Mouse (Mus musculus): Measurements from ENCODE around the gene Kcnq2. TPM values are rescaled to one million over a fixed set of nuclear protein-coding genes. Genes with fewer than 3 reads are reported as not detected.

The Kcnq2 gene
- polyA plus RNA-seq, 1 experiment, result 171 TPM

DNA sequence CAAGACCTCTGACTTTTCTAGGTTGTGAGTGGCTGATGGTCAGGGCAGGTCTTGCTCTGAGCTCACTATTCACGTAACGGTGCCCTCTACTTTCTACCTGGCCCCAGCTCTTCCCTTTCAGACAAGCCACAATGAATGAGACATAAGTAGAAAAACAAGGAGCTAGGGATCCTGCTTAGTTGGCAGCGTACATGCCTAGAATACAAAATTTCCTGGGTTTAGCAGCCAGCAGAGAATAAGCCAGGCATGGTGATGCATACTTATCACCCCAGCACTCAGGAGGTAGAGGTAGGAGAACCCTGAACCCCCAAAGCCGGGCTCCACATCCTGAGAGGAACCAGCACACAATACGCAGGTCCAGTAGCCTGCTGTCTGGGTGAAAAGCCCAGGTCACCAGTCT, 18.7 kb downstream of the Kcnq2 start:
- Histone ChIP-seq H3K27ac (ENCODE audit: insufficient read depth, low read length) (no peak overlapping the region), H3K4me3 (ENCODE audit: insufficient read depth, low read length) (no peak overlapping the region), H3K4me1 (ENCODE audit: control insufficient read depth, insufficient read depth, low read length) (peaks cover 30% of the 10 kb centered on the region)
- no peak for TF ChIP-seq POLR2A (IDR thresholded peaks at IDR 0.05; ENCODE audit: extremely low read depth, insufficient read depth, low read length)
- TF ChIP-seq CTCF (IDR thresholded peaks at IDR 0.05; ENCODE audit: extremely low read depth, insufficient read depth, low read length), result no peak

DNA sequence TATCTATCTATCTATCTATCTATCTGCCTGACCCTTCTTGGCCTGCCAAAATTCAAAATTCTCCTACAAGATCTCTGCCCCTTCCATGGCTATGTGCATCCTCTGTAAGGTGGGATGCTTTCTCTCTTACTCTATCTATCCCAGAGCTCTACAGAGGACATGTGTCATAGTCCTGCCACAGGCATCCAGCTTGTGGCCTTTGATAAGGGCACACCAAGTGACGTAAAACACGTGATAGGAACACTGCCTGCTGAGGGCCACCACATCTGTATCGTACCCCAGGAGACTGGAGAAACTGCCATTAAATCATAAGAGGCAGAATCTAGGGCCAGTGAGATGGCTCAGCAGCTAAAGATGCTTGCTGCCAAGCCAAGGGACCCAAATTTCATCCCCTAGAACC, 19.7 kb downstream of the Kcnq2 start:
- Histone ChIP-seq H3K4me3 (ENCODE audit: insufficient read depth, low read length) (no peak overlapping the region), H3K27ac (ENCODE audit: insufficient read depth, low read length) (no peak overlapping the region), H3K4me1 (ENCODE audit: control insufficient read depth, insufficient read depth, low read length) (peaks cover 27% of the 10 kb centered on the region)
- no peak for TF ChIP-seq POLR2A (IDR thresholded peaks at IDR 0.05; ENCODE audit: extremely low read depth, insufficient read depth, low read length)

DNA sequence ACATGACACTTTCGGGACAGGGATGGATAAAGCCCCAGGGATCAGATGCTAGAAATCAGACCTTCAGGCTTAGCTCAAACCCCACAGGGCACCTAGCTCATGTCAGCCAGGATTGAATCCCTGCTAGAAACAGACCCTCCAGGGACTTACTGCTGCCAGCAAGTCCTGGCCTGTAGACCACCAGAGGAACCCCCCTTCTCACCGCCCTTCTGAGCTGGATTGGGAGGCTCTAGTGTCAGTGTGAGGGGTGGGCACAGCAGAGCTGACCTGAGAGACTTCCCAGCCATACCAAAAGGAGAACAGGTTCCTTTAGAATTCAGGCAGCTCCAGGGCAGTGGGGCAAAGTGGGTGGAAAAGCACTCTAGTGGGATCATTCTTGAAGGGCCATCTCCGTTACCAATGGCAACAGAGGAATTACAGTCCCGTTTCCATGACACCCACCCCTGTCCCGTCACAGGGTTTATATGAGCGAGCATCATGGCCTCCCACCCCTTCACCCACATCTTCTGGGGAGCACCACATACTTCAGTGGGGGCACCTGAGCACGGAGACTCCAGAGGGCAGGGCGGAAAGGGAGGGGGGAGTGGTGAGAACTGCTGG, 21.2 kb downstream of the Kcnq2 start:
- peaks cover 25% of the 10 kb centered on the region for H3K4me1 ChIP-seq (ENCODE audit: control insufficient read depth, insufficient read depth, low read length)
- no peak overlapping the region for H3K27ac ChIP-seq (ENCODE audit: insufficient read depth, low read length)
- no peak for TF ChIP-seq CTCF (IDR thresholded peaks at IDR 0.05; ENCODE audit: extremely low read depth, insufficient read depth, low read length)
- no peak for TF ChIP-seq POLR2A (IDR thresholded peaks at IDR 0.05; ENCODE audit: extremely low read depth, insufficient read depth, low read length)
- H3K4me3 ChIP-seq (ENCODE audit: insufficient read depth, low read length), result no peak overlapping the region

DNA sequence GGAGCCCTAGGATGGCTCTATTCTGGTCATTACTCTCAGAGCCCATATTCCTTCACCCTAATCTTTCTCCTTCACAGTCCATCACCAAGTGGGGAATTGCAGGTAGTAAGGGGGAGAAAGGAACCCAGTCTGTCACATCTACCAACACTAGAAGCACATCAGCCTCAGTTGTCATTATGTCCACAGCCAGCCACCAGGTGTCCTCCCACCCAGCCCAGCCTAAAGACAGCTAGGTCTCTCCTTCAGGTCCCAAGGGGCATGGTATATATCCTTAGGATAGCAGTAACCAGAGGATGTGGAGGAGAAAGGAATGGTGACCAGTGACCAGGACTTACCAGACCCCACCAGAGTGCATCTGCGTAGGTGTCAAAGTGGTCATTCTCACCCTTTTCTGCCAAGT, 23.4 kb downstream of the Kcnq2 start:
- Histone ChIP-seq H3K4me1 (ENCODE audit: control insufficient read depth, insufficient read depth, low read length) (peaks cover 20% of the 10 kb centered on the region), H3K4me3 (ENCODE audit: insufficient read depth, low read length) (no peak overlapping the region), H3K27ac (ENCODE audit: insufficient read depth, low read length) (no peak overlapping the region)
- TF ChIP-seq POLR2A (IDR thresholded peaks at IDR 0.05; ENCODE audit: extremely low read depth, insufficient read depth, low read length), result no peak
- no peak for TF ChIP-seq CTCF (IDR thresholded peaks at IDR 0.05; ENCODE audit: extremely low read depth, insufficient read depth, low read length)

DNA sequence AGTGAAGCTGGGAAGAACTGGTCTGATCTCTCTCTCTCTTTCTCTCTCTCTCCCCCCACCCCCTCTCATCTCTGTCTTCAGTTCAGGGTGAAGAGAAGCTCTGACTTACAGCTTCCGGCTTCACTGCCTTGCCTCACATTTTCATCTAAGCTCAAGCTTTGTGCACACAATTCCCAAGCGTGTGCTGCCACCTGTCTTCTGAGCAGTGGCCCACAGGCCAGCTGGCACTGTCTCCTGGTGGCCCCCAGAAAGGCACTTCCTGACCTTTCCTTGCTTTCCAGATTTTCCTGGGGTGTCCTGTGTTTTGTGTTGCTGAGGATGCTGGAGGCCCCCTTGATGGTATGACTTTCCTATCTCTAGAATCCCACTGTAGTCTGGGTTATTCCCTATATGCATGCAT, 31.0 kb downstream of the Kcnq2 start:
- TF ChIP-seq CTCF (IDR thresholded peaks at IDR 0.05; ENCODE audit: extremely low read depth, insufficient read depth, low read length) (peak; percentile 31; the same call in 1 of the 2 replicates), POLR2A (IDR thresholded peaks at IDR 0.05; ENCODE audit: extremely low read depth, insufficient read depth, low read length) (no peak)
- 0 out of 2 replicates have a peak, but pooled peaks cover 3% of the 10 kb centered on the region for H3K4me1 ChIP-seq (ENCODE audit: control insufficient read depth, insufficient read depth, low read length)
- no peak overlapping the region for H3K27ac ChIP-seq (ENCODE audit: insufficient read depth, low read length)
- no peak overlapping the region for H3K4me3 ChIP-seq (ENCODE audit: insufficient read depth, low read length)

DNA sequence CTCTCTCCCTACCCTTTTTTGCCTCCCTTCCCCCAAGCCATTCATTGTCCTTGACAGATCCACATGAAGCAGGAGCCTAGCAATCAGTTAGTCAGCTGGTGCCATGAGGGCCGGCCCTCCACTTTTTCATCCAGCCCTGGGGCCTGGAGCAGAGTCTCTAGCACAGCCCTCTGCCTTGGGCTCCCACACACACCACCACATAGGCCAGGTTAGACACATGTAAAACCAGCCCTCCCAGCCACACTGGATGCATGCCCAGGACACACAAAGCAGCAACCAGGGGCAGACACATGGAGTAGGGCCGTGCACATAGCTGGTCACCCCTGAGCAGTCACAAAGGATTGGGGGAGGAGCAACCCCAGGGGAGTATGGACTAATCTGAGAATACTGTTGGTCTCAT, 32.9 kb downstream of the Kcnq2 start:
- H3K4me1 ChIP-seq (ENCODE audit: control insufficient read depth, insufficient read depth, low read length), result 0 out of 2 replicates have a peak, but pooled peaks cover 3% of the 10 kb centered on the region
- H3K27ac ChIP-seq (ENCODE audit: insufficient read depth, low read length), result no peak overlapping the region
- no peak overlapping the region for H3K4me3 ChIP-seq (ENCODE audit: insufficient read depth, low read length)
- TF ChIP-seq POLR2A (IDR thresholded peaks at IDR 0.05; ENCODE audit: extremely low read depth, insufficient read depth, low read length), result no peak
- TF ChIP-seq CTCF (IDR thresholded peaks at IDR 0.05; ENCODE audit: extremely low read depth, insufficient read depth, low read length), result no peak

DNA sequence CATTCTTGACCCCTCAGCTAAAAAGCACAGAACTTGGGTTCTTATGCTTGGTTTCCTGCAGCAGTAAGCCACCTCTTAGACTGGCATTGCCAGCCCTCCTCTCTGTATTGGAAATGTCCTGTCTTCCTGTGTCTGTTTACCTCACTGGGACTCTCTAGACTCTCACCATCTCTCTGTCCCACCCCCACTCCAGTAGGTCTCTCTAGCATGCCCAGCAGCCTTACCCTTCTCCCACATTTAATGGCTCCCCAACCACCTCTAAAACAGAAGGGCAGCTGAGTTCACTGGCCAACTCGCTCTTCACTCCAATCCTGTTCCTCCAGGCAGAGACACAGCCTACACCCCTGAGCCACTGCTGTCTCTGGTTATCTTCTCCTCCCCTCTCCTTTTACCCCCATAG, 33.5 kb downstream of the Kcnq2 start:
- TF ChIP-seq POLR2A (IDR thresholded peaks at IDR 0.05; ENCODE audit: extremely low read depth, insufficient read depth, low read length) (no peak), CTCF (IDR thresholded peaks at IDR 0.05; ENCODE audit: extremely low read depth, insufficient read depth, low read length) (no peak)
- no peak overlapping the region for H3K4me3 ChIP-seq (ENCODE audit: insufficient read depth, low read length)
- H3K27ac ChIP-seq (ENCODE audit: insufficient read depth, low read length), result no peak overlapping the region
- H3K4me1 ChIP-seq (ENCODE audit: control insufficient read depth, insufficient read depth, low read length), result 0 out of 2 replicates have a peak, but pooled peaks cover 3% of the 10 kb centered on the region

DNA sequence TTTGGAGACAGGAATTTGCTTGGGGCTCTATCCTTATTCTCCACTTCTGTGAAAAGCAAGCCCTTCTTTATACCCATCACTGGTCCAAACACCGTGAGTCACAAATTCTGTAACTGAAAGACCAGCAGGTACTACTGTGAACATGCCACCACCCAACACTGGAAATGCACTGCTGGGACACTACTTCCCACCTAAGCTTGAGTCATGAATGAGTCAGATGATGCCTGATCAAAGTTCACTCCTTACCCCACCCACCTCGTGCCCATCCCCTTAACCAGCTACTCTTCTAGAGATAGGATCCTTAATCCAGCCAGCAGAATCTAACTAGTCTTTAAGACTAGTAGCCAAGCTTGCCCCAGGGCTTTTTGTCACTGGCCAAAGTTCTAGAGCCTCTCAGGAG, 35.0 kb downstream of the Kcnq2 start:
- Histone ChIP-seq H3K4me3 (ENCODE audit: insufficient read depth, low read length) (no peak overlapping the region), H3K27ac (ENCODE audit: insufficient read depth, low read length) (no peak overlapping the region), H3K4me1 (ENCODE audit: control insufficient read depth, insufficient read depth, low read length) (0 out of 2 replicates have a peak, but pooled peaks cover 3% of the 10 kb centered on the region)
- TF ChIP-seq POLR2A (IDR thresholded peaks at IDR 0.05; ENCODE audit: extremely low read depth, insufficient read depth, low read length) (no peak), CTCF (IDR thresholded peaks at IDR 0.05; ENCODE audit: extremely low read depth, insufficient read depth, low read length) (no peak)

DNA sequence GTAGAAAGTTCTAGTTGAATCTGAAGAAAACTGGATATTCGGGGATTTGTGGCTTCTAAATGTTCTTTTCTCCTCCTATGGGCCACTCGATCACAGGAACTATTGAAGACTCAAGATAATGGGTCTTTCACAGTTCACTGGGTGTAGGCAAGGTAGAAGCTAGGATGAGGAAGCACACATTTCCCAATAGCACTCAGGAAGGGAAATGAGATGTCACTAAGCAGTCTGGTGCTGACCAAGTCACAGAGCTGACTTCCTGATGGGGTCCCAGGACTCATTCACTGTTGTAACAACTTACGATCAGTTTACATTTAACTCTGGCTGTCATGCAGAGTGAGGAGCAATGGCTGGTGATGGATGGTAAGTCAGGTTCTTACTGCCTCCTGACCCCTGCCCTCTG, 45.0 kb downstream of the Kcnq2 start:
- no peak overlapping the region for H3K4me3 ChIP-seq (ENCODE audit: insufficient read depth, low read length)

DNA sequence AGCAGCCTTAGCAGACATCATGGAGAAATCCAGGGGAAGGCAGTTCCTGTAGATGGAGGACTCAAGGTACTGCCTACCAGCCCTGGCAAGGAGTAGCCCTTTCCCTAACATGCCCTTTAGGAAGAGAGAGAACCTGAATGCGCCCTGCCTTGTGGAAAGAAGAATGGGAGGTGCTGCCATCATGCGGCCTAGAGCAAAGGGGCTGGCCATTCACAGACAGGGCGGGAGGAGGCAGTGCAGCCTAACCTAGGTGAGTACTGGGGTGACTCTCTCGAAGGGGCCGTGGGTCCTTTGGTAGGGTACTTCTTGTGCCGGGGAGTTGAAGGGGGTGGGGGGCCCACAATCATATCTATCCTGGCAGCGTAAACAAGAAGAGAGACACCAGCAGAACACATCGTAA, 50.1 kb downstream of the Kcnq2 start:
- Histone ChIP-seq H3K27ac (ENCODE audit: insufficient read depth, low read length) (no peak overlapping the region), H3K4me3 (ENCODE audit: insufficient read depth, low read length) (no peak overlapping the region), H3K4me1 (ENCODE audit: control insufficient read depth, insufficient read depth, low read length) (peaks cover 6% of the 10 kb centered on the region; the same call in 1 of the 2 replicates)
- TF ChIP-seq POLR2A (IDR thresholded peaks at IDR 0.05; ENCODE audit: extremely low read depth, insufficient read depth, low read length), result no peak
- TF ChIP-seq CTCF (IDR thresholded peaks at IDR 0.05; ENCODE audit: extremely low read depth, insufficient read depth, low read length), result no peak

More for the DNA sequence above, 45.0 kb downstream of the Kcnq2 start:
- H3K4me1 ChIP-seq (ENCODE audit: control insufficient read depth, insufficient read depth, low read length), result peaks cover 7% of the 10 kb centered on the region
- no peak for TF ChIP-seq POLR2A (IDR thresholded peaks at IDR 0.05; ENCODE audit: extremely low read depth, insufficient read depth, low read length)
- TF ChIP-seq CTCF (IDR thresholded peaks at IDR 0.05; ENCODE audit: extremely low read depth, insufficient read depth, low read length), result no peak
- H3K27ac ChIP-seq (ENCODE audit: insufficient read depth, low read length), result no peak overlapping the region

Data from cortical plate, adult 2 months (tissue).